Mouse (Mus musculus) gastrocnemius, adult 2 months (tissue): Measurements from ENCODE around the gene Pspc1. TPM values are rescaled to one million over a fixed set of nuclear protein-coding genes. Genes with fewer than 3 reads are reported as not detected.

Experiments used
- DNase-seq: peaks from one replicate; pipeline ENCODE4 v3.0.0; 2022
- H3K27ac ChIP-seq: fragments of 200-600 bp; 2 replicates; pipeline ENCODE4 v1.8.1; 2022; ENCODE audit warnings: mild to moderate bottlenecking
- H3K4me3 ChIP-seq: fragments of 200-600 bp; 2 replicates; pipeline ENCODE4 v1.8.1; 2022; ENCODE audit warnings: mild to moderate bottlenecking, moderate library complexity
- CTCF ChIP-seq: fragments of 200-600 bp; IDR thresholded peaks from 2 replicates; pipeline ENCODE4 v1.8.1; 2022; ENCODE audit warnings: antibody characterized with exemption, mild to moderate bottlenecking, moderate library complexity
- intact Hi-C: fragments of 180-260 bp; cut with DNase I; formaldehyde crosslinking; loops from one replicate; pipeline ENCODE4 v1.15.1; 2025
- total RNA-seq, 2 experiments: library from RNA; stranded (reverse); gene quantifications; 2 replicates each; pipeline ENCODE4 v1.2.3; 2021

Pspc1 gene
- total RNA-seq, 2 experiments from 2014 or later = 9.5 to 12.1 TPM

GRCm38 (mm10) chr14:56689116-56689515 is 89.0 kb downstream of the Pspc1 start:
- no peak for TF ChIP-seq CTCF
- no peak overlapping the region for H3K27ac ChIP-seq
- no peak for DNase-seq
- intact Hi-C loops = no loop called here
- no peak overlapping the region for H3K4me3 ChIP-seq

DNA sequence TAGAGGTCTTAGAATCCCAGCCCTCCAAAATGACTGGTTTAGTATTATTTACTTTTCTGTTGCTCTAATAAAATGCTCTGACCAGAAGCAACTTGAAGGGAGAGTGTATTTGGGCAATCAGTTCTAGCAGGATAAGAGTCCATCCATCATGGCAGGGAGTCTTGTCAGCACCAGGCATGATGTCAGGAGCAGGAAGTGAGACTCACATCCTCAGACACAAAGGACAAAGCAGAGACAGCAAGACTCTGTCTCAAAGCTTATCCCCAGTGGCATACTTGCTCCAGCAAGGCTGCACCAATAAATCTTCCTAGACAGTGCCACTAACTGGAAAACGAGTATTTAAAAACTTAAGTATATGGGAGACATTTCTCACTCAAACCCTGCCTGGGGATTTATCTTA is 92.7 kb downstream of the Pspc1 start:
- no peak for DNase-seq
- no peak for TF ChIP-seq CTCF
- Histone ChIP-seq H3K4me3 (no peak overlapping the region), H3K27ac (no peak overlapping the region)
- intact Hi-C loops = no loop called here

Other genes with a start within 250 kb of the Pspc1 start
- gene Cenpj, start 202.9 kb downstream of the Pspc1 start, total RNA-seq = 1 to 10 TPM; 1.1 to 2.9 TPM
- 10 to 100 TPM; 14.5 to 19.7 TPM for gene Parp4, start 202.7 kb downstream of the Pspc1 start, total RNA-seq
- 10 to 100 TPM; 14.0 to 15.0 TPM for gene Mphosph8, start 110.1 kb downstream of the Pspc1 start, total RNA-seq
- 10 to 100 TPM; 18.5 to 22.5 TPM for gene Zmym5, start 33.4 kb upstream of the Pspc1 start, total RNA-seq
- gene Zmym2, start 108.3 kb upstream of the Pspc1 start, total RNA-seq = 10 to 100 TPM; 35.2 to 36.8 TPM